Mouse (Mus musculus) lung, postnatal 0 days (tissue): ENCODE results near the gene Zbp1. TPM values are rescaled to one million over a fixed set of nuclear protein-coding genes. Genes with fewer than 3 reads are reported as not detected.

ENCODE experiments used
- ATAC-seq: fragments of 200-750 bp; cut with Nextera tagmentation; 2 replicates; pipeline ENCODE4 v1.8.0; 2017; ENCODE audit warnings: moderate library complexity
- DNase-seq: peaks from one replicate; pipeline ENCODE4 v3.0.0-alpha.2; 2016; ENCODE audit warnings: low spot score
- H3K27ac ChIP-seq: fragments of 300-500 bp; sonication (generic); 2 replicates; pipeline ENCODE4 v1.5.1; 2014; ENCODE audit warnings: antibody characterized with exemption, mild to moderate bottlenecking, low read length, mixed read lengths
- H3K27me3 ChIP-seq: fragments of 300-500 bp; sonication (generic); replicated peaks from 2 replicates; pipeline ENCODE4 v1.6.1; 2014; ENCODE audit warnings: low read length, mixed read lengths; ENCODE audit not compliant: insufficient read depth
- H3K36me3 ChIP-seq: fragments of 300-500 bp; sonication (generic); 2 replicates; pipeline ENCODE4 v1.6.1; 2014; ENCODE audit warnings: low read length, mixed read lengths; ENCODE audit not compliant: insufficient read depth
- H3K4me1 ChIP-seq: fragments of 300-500 bp; sonication (generic); 2 replicates; pipeline ENCODE4 v1.6.1; 2014; ENCODE audit warnings: antibody characterized with exemption, low read depth, low read length, mixed read lengths; ENCODE audit not compliant: insufficient read depth
- H3K4me2 ChIP-seq: fragments of 300-500 bp; sonication (generic); replicated peaks from 2 replicates; pipeline ENCODE4 v1.6.1; 2014; ENCODE audit warnings: low read depth, mild to moderate bottlenecking, low read length, moderate library complexity, mixed read lengths
- H3K4me3 ChIP-seq: fragments of 300-500 bp; sonication (generic); 2 replicates; pipeline ENCODE4 v1.5.1; 2014; ENCODE audit warnings: low read depth, low read length
- H3K9ac ChIP-seq: fragments of 300-500 bp; sonication (generic); replicated peaks from 2 replicates; pipeline ENCODE4 v1.6.1; 2014; ENCODE audit warnings: low read depth, mild to moderate bottlenecking
- H3K9me3 ChIP-seq: fragments of 300-500 bp; sonication (generic); 2 replicates; pipeline ENCODE4 v1.6.1; 2016; ENCODE audit warnings: low read length, mixed read lengths
- CTCF ChIP-seq: IDR thresholded peaks from 2 replicates; pipeline ENCODE4 v1.5.1; 2016; ENCODE audit warnings: antibody characterized with exemption, mild to moderate bottlenecking
- EP300 ChIP-seq: IDR thresholded peaks from 2 replicates; pipeline ENCODE4 v1.6.1; 2016; ENCODE audit warnings: antibody characterized with exemption, mild to moderate bottlenecking, control low read depth
- WGBS: fragments of 180-500 bp; shearing (Covaris S2); extraction: QIAGEN DNeasy Blood & Tissue Kit; methylation state at CpG from one replicate; pipeline ENCODE4 v1.1.7; 2014; 5-methylcytosine and 5-hydroxymethylcytosine counted together
- polyA plus RNA-seq: library from polyadenylated mRNA; unstranded; fragments of >200 nt; fragmentation: Nextera tagmentation; extraction: Ambion mirVana; gene quantifications from 2 replicates; pipeline ENCODE4 v1.2.1, GENCODE M21; 2015

Zbp1 gene
- polyA plus RNA-seq, 1 experiment from 2014 or later: 2.5 TPM

GRCm38 (mm10) chr2:173248822-173249221 is 30.1 kb upstream of the Zbp1 start:
- Histone ChIP-seq H3K9ac (no peak overlapping the region), H3K4me3 (no peak overlapping the region), H3K9me3 (no peaks in the 10 kb centered on the region), H3K27ac (no peak overlapping the region), H3K4me1 (peaks cover 16% of the 10 kb centered on the region; the same call in 1 of the 2 replicates), H3K4me2 (no peak overlapping the region), H3K36me3 (no peaks in the 10 kb centered on the region), H3K27me3 (no peaks in the 10 kb centered on the region)
- DNase-seq: no peak
- no peak for ATAC-seq
- 76% methylated on average over 7 of the region's 7 CpGs for WGBS
- TF ChIP-seq CTCF: no peak
- no peak for TF ChIP-seq EP300

- Histone ChIP-seq H3K4me3 (no peak overlapping the region), H3K27me3 (no peaks in the 10 kb centered on the region), H3K9me3 (no peaks in the 10 kb centered on the region), H3K27ac (no peak overlapping the region), H3K9ac (no peak overlapping the region), H3K4me1 (peaks cover 13% of the 10 kb centered on the region; the same call in 1 of the 2 replicates), H3K36me3 (no peaks in the 10 kb centered on the region), H3K4me2 (no peak overlapping the region)
- no peak for TF ChIP-seq CTCF
- no peak for TF ChIP-seq EP300
- DNase-seq: no peak
- ATAC-seq: no peak
- WGBS: 14% methylated on average over 2 of the region's 2 CpGs
Measured at GRCm38 (mm10) chr2:173247911-173248310, 29.2 kb upstream of the Zbp1 start.

GRCm38 (mm10) chr2:173247197-173247596 is 28.5 kb upstream of the Zbp1 start:
- Histone ChIP-seq H3K9me3 (no peaks in the 10 kb centered on the region), H3K4me3 (no peak overlapping the region), H3K4me1 (peaks cover 13% of the 10 kb centered on the region; the same call in 1 of the 2 replicates), H3K4me2 (no peak overlapping the region), H3K36me3 (no peaks in the 10 kb centered on the region), H3K27ac (no peak overlapping the region), H3K9ac (no peak overlapping the region), H3K27me3 (no peaks in the 10 kb centered on the region)
- DNase-seq: no peak
- TF ChIP-seq CTCF: no peak
- no peak for TF ChIP-seq EP300
- 32% methylated on average over 2 of the region's 2 CpGs for WGBS
- ATAC-seq: no peak

GRCm38 (mm10) chr2:173246688-173247087 is 28.0 kb upstream of the Zbp1 start:
- H3K4me1 ChIP-seq: peaks cover 13% of the 10 kb centered on the region; the same call in 1 of the 2 replicates
- H3K27ac ChIP-seq: no peak overlapping the region
- H3K9ac ChIP-seq: no peak overlapping the region
- TF ChIP-seq CTCF: peak; percentile 32
- TF ChIP-seq EP300: no peak
- no peak for ATAC-seq
- no peak overlapping the region for H3K4me3 ChIP-seq
- 57% methylated on average over 8 of the region's 8 CpGs for WGBS
- no peak overlapping the region for H3K4me2 ChIP-seq
- no peaks in the 10 kb centered on the region for H3K36me3 ChIP-seq
- H3K27me3 ChIP-seq: no peaks in the 10 kb centered on the region
- no peak for DNase-seq
- no peaks in the 10 kb centered on the region for H3K9me3 ChIP-seq

GRCm38 (mm10) chr2:173245258-173245657 is 26.5 kb upstream of the Zbp1 start:
- Histone ChIP-seq H3K36me3 (no peaks in the 10 kb centered on the region), H3K4me2 (no peak overlapping the region), H3K4me3 (no peak overlapping the region), H3K4me1 (peaks cover 6% of the 10 kb centered on the region; the same call in 1 of the 2 replicates), H3K9ac (no peak overlapping the region), H3K27me3 (no peaks in the 10 kb centered on the region), H3K27ac (no peak overlapping the region), H3K9me3 (no peaks in the 10 kb centered on the region)
- DNase-seq (no peak), ATAC-seq (no peak)
- 84% methylated on average over 20 of the region's 20 CpGs for WGBS
- TF ChIP-seq EP300 (no peak), CTCF (no peak)

GRCm38 (mm10) chr2:173244108-173244507 is 25.4 kb upstream of the Zbp1 start:
- WGBS: 37% methylated on average over 3 of the region's 3 CpGs
- no peak for DNase-seq
- ATAC-seq: peak; percentile 20; the same call in 1 of the 2 replicates
- no peaks in the 10 kb centered on the region for H3K27me3 ChIP-seq
- H3K4me1 ChIP-seq: peaks cover 6% of the 10 kb centered on the region; the same call in 1 of the 2 replicates
- no peak overlapping the region for H3K4me3 ChIP-seq
- H3K9ac ChIP-seq: no peak overlapping the region
- H3K9me3 ChIP-seq: no peaks in the 10 kb centered on the region
- H3K27ac ChIP-seq: no peak overlapping the region
- TF ChIP-seq CTCF (no peak), EP300 (no peak)
- no peaks in the 10 kb centered on the region for H3K36me3 ChIP-seq
- no peak overlapping the region for H3K4me2 ChIP-seq

- WGBS: 54% methylated on average over 9 of the region's 9 CpGs
- Histone ChIP-seq H3K4me1 (peaks cover 6% of the 10 kb centered on the region; the same call in 1 of the 2 replicates), H3K27me3 (no peaks in the 10 kb centered on the region), H3K9ac (no peak overlapping the region), H3K4me2 (no peak overlapping the region), H3K36me3 (no peaks in the 10 kb centered on the region), H3K9me3 (no peaks in the 10 kb centered on the region), H3K27ac (no peak overlapping the region), H3K4me3 (no peak overlapping the region)
- no peak for TF ChIP-seq CTCF
- no peak for TF ChIP-seq EP300
- ATAC-seq: no peak
- DNase-seq: no peak
Measured at GRCm38 (mm10) chr2:173243616-173244015, 24.9 kb upstream of the Zbp1 start.
